Mouse (Mus musculus) lung, adult 2 months (tissue): ENCODE data around the gene Snta1.

Experiments
- CTCF ChIP-seq: fragments of 200-500 bp; IDR thresholded peaks from 2 replicates; pipeline ENCODE4 v1.5.1; 2011; ENCODE audit warnings: mild to moderate bottlenecking, low read length, control low read depth; ENCODE audit not compliant: insufficient read depth
- POLR2A ChIP-seq: fragments of 200-500 bp; IDR thresholded peaks from 2 replicates; pipeline ENCODE4 v1.6.1; 2011; ENCODE audit warnings: low read depth, mild to moderate bottlenecking, control low read depth, low read length, borderline replicate concordance; ENCODE audit errors: extremely low read depth

- TF ChIP-seq CTCF (no peak), POLR2A (no peak)
Measured at GRCm38 (mm10) chr2:154401976-154402375, 5.9 kb downstream of the Snta1 start.
